Comparison of ENCODE assay signal across 32 mouse cellular contexts in genomic region chr13:20904118-20904517, GRCm38 (mm10).
"Had no signal": no experiment of that assay in that cellular context is flagged by ENCODE, and none has a peak within 500 bp of the region (broad histone marks: within the 10 kb centered on the region; RNA-seq: fewer than 3 reads in every experiment).

No protein-coding gene starts in this region.

- H3K27me3 ChIP-seq: limb, embryonic 12.5 days; limb, embryonic 13.5 days; limb, embryonic 15.5 days; liver, embryonic 12.5 days; liver, embryonic 13.5 days; liver, embryonic 15.5 days; lung, embryonic 15.5 days; megakaryocyte, embryonic 14.5 days; midbrain, embryonic 12.5 days; midbrain, embryonic 13.5 days; midbrain, embryonic 15.5 days; neural tube, embryonic 12.5 days had no signal

- H3K4me1 ChIP-seq: limb, embryonic 10.5 days; limb, embryonic 12.5 days; limb, embryonic 13.5 days; limb, embryonic 15.5 days; liver, embryonic 12.5 days; liver, embryonic 13.5 days; liver, embryonic 15.5 days; megakaryocyte, embryonic 14.5 days; midbrain, embryonic 10.5 days had no signal

- ATAC-seq: liver, embryonic 12.5 days; liver, postnatal 0 days; lung, postnatal 0 days; midbrain, embryonic 13.5 days; midbrain, embryonic 15.5 days; midbrain, embryonic 16.5 days had no signal

- H3K4me3 ChIP-seq: limb, embryonic 10.5 days; limb, embryonic 12.5 days; limb, embryonic 13.5 days; limb, embryonic 15.5 days; liver, embryonic 12.5 days; liver, embryonic 13.5 days; liver, embryonic 15.5 days; lung, embryonic 15.5 days; megakaryocyte, embryonic 14.5 days; midbrain, embryonic 10.5 days; midbrain, embryonic 12.5 days; midbrain, embryonic 13.5 days; midbrain, embryonic 15.5 days; myocyte; neural tube, embryonic 12.5 days had no signal

- DNase-seq: left cerebral cortex, postnatal 4 days; liver; liver, embryonic 13.5 days; liver, postnatal 0 days; lung, adult 18-20 months; lung, adult 2 months; lung, embryonic 14.5 days; lung, postnatal 10 days; lung, postnatal 14 days; lung, postnatal 36 days; lung, postnatal 4 days; midbrain, embryonic 14.5 days had no signal

- H3K4me2 ChIP-seq: limb, embryonic 12.5 days; limb, embryonic 13.5 days; limb, embryonic 15.5 days; liver, embryonic 11.5 days; liver, embryonic 12.5 days; liver, embryonic 13.5 days; liver, embryonic 15.5 days; lung, embryonic 14.5 days; lung, embryonic 15.5 days; midbrain, embryonic 11.5 days; midbrain, embryonic 12.5 days; midbrain, embryonic 13.5 days; midbrain, embryonic 15.5 days; neural tube, embryonic 12.5 days had no signal

- H3K9me3 ChIP-seq: limb, embryonic 10.5 days; limb, embryonic 12.5 days; limb, embryonic 13.5 days; limb, embryonic 15.5 days; liver, embryonic 12.5 days; liver, embryonic 13.5 days; liver, embryonic 15.5 days; lung, embryonic 15.5 days; megakaryocyte, embryonic 14.5 days; midbrain, embryonic 10.5 days; midbrain, embryonic 12.5 days; midbrain, embryonic 13.5 days; midbrain, embryonic 15.5 days; neural tube, embryonic 12.5 days had no signal

- H3K36me3 ChIP-seq: limb, embryonic 10.5 days; limb, embryonic 12.5 days; limb, embryonic 13.5 days; limb, embryonic 15.5 days; liver, embryonic 12.5 days; liver, embryonic 13.5 days; liver, embryonic 15.5 days; lung, embryonic 15.5 days; midbrain, embryonic 10.5 days; midbrain, embryonic 12.5 days; midbrain, embryonic 13.5 days; midbrain, embryonic 15.5 days; neural tube, embryonic 12.5 days had no signal

- H3K9ac ChIP-seq: limb, embryonic 12.5 days; limb, embryonic 13.5 days; limb, embryonic 15.5 days; liver, embryonic 12.5 days; liver, embryonic 13.5 days; liver, embryonic 14.5 days; liver, embryonic 15.5 days; liver, postnatal 0 days; lung, embryonic 14.5 days; lung, embryonic 15.5 days; midbrain, embryonic 12.5 days; midbrain, embryonic 13.5 days; midbrain, embryonic 15.5 days; neural tube, embryonic 12.5 days had no signal

- H3K27ac ChIP-seq: limb, embryonic 10.5 days; limb, embryonic 12.5 days; limb, embryonic 13.5 days; limb, embryonic 15.5 days; liver, embryonic 12.5 days; liver, embryonic 13.5 days; liver, embryonic 14.5 days; liver, embryonic 15.5 days; macrophage; midbrain, embryonic 10.5 days; midbrain, embryonic 12.5 days; midbrain, embryonic 13.5 days; midbrain, embryonic 15.5 days; neural tube, embryonic 12.5 days had no signal
